Mouse (Mus musculus) embryonic fibroblast, embryonic 13.5 days (primary cell): Measurements from ENCODE around the gene Sirt4. TPM values are rescaled to one million over a fixed set of nuclear protein-coding genes. Genes with fewer than 3 reads are reported as not detected.

Experiments used
- H3K27ac ChIP-seq: 2 replicates; pipeline ENCODE4 v1.5.1; 2012; ENCODE audit warnings: low read length, control low read depth, inconsistent platforms; ENCODE audit not compliant: insufficient read depth
- H3K4me1 ChIP-seq: 2 replicates; pipeline ENCODE4 v1.6.1; 2011; ENCODE audit warnings: low read length; ENCODE audit not compliant: control insufficient read depth, insufficient read depth
- H3K4me3 ChIP-seq: 2 replicates; pipeline ENCODE4 v1.5.1; 2011; ENCODE audit warnings: mild to moderate bottlenecking, control low read depth, low read length; ENCODE audit not compliant: insufficient read depth
- CTCF ChIP-seq: IDR thresholded peaks from 2 replicates; pipeline ENCODE4 v1.5.1; 2011; ENCODE audit warnings: mild to moderate bottlenecking, control low read depth, low read length, moderate library complexity, borderline replicate concordance; ENCODE audit not compliant: insufficient read depth
- POLR2A ChIP-seq: IDR thresholded peaks from 2 replicates; pipeline ENCODE4 v1.6.1; 2011; ENCODE audit warnings: low read depth, mild to moderate bottlenecking, control low read depth, low read length, moderate library complexity
- polyA plus RNA-seq: library from polyadenylated mRNA; stranded (reverse); fragments of >200 nt; gene quantifications from 2 replicates; pipeline ENCODE4 v1.2.4, GENCODE M21; 2011; ENCODE audit warnings: low read depth; ENCODE audit not compliant: missing spikeins, insufficient read length

The Sirt4 gene
- polyA plus RNA-seq, 1 experiment: 18.5 TPM

DNA sequence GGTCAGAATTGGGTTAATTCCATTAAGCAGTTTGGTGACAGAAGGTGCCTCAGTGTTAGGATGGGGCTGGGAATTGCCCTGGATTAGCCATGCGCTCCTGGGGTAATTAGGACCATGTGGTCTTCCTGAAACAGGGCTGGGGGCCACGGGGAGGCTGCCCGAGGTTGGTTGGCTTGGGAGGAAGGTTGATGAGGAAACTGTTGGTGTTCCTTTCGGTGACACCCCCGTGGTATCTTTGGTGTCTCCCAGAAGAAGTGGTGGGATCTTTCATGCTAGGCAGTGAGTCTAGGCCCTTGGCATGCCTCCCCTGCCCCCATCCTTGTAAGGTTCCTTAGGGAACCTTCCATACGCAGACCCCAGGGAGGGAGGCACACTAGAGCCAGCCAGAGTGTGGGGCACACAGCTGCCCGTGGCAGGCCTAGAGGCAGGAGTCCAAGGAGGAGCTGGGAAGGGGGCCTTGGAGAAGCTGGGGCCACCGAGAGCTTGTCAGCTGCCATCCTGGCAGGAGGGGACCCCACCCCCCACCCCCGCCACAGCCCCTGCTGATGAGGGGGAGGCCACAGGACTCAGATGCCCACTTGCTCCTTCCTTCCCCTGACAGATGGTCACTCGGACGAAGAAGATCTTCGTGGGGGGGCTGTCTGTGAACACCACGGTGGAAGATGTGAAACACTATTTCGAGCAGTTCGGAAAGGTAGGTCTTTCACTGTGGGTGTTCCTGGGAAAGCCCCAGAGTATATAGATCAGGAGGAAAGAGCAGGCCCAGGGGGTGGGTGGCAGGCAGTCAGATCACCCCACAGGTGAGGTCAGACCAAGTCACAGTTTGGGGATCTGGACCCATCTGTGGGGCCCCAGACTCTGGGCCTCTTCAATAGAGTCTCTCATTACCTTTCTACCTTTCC, 49.4 kb downstream of the Sirt4 start:
- Histone ChIP-seq H3K4me1 (peaks cover 4% of the 10 kb centered on the region; the same call in 1 of the 2 replicates), H3K4me3 (no peak overlapping the region), H3K27ac (no peak overlapping the region)
- no peak for TF ChIP-seq CTCF
- no peak for TF ChIP-seq POLR2A

DNA sequence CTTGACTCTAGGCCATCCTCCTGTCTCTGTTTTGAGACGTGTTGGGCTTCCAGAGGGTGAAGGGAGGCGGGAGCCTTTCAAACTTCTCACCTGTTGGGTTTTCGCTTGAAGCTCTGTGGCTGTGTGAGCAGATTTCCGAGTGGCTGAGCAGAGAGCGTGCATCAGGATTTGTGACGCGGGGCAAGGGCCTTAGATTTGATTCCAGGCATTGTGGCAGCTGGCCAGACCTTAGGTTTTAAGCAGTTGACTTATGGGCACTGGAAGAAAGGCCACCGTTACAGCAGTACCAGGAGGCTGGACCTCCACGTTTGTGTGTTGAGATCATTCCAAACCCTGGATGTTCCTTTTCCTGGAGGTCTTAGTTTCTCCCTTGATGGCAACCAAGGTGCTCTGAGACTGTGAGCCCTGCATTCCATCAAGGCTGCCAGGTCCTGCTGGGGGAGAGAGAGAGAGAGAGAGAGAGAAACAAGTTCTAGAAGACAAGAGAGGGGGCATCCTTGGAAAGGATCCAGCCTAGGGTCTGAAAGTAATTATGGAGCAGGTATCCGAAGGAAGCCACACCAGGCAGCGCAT, 50.2 kb downstream of the Sirt4 start:
- H3K27ac ChIP-seq: no peak overlapping the region
- H3K4me3 ChIP-seq: no peak overlapping the region
- H3K4me1 ChIP-seq: peaks cover 4% of the 10 kb centered on the region; the same call in 1 of the 2 replicates
- no peak for TF ChIP-seq CTCF
- TF ChIP-seq POLR2A: no peak

DNA sequence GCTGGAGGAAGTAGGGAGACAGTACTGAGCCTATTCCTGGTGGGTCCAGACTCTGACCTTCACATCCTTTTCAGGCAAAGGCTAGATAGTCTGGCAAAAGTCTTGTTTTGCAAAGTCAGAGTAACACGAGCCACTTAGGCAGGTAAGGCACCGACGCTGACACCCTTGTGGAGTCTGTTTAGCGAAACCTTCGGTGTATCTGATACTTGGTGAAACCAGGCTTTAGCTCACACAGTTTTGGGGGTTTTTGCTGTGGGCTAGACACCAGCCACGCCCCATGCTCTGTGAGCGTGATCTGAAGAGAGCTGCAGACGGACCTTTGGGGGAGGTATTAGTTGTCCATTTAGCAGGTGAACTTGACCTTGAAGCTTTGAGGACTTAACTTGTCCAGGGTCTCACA, 51.3 kb downstream of the Sirt4 start:
- H3K4me1 ChIP-seq: peaks cover 4% of the 10 kb centered on the region; the same call in 1 of the 2 replicates

DNA sequence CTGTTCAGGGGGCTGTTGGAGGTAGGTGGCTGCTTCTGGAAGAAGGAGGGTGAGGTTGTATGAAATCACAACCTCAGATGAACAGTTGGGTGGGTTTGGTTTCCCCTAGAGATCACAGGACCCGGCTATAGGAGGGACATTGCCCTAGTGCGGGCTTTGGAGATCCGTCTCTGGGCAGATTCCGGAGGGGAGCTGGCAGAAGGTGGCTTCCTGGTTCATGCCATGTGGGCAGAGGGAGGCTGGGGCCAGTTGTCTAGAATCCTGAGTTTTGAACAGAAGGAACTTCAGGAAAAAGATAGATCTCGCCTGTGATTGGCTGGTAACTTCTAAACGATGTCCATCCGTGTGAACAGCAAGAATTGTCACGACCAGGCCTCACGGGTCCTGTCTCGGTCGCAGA, 52.1 kb downstream of the Sirt4 start:
- H3K4me1 ChIP-seq: peaks cover 4% of the 10 kb centered on the region; the same call in 1 of the 2 replicates
- TF ChIP-seq POLR2A (no peak), CTCF (no peak)
- no peak overlapping the region for H3K27ac ChIP-seq
- no peak overlapping the region for H3K4me3 ChIP-seq

More for the DNA sequence above, 51.3 kb downstream of the Sirt4 start:
- Histone ChIP-seq H3K4me3 (no peak overlapping the region), H3K27ac (no peak overlapping the region)
- TF ChIP-seq CTCF: no peak
- no peak for TF ChIP-seq POLR2A

DNA sequence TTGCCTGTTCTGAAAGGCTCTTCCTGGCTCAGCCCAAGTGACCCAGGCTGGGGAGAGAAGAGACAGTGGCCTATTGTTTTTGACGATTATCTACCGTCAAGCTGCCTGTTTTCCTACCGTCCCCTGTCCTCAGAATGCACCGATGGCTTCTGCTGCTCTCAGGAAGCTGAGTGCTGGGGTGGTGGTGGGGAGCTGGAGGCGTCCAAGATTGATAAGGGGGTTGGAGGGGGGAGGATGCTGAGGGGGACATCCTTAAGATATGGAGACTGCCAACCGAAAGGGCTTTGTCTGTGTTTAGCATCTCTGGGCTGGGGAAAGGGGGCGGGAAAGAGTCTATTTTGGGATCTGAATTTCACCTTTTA, 52.6 kb downstream of the Sirt4 start:
- Histone ChIP-seq H3K4me1 (peaks cover 4% of the 10 kb centered on the region; the same call in 1 of the 2 replicates), H3K27ac (no peak overlapping the region), H3K4me3 (no peak overlapping the region)
- TF ChIP-seq POLR2A (no peak), CTCF (no peak)

DNA sequence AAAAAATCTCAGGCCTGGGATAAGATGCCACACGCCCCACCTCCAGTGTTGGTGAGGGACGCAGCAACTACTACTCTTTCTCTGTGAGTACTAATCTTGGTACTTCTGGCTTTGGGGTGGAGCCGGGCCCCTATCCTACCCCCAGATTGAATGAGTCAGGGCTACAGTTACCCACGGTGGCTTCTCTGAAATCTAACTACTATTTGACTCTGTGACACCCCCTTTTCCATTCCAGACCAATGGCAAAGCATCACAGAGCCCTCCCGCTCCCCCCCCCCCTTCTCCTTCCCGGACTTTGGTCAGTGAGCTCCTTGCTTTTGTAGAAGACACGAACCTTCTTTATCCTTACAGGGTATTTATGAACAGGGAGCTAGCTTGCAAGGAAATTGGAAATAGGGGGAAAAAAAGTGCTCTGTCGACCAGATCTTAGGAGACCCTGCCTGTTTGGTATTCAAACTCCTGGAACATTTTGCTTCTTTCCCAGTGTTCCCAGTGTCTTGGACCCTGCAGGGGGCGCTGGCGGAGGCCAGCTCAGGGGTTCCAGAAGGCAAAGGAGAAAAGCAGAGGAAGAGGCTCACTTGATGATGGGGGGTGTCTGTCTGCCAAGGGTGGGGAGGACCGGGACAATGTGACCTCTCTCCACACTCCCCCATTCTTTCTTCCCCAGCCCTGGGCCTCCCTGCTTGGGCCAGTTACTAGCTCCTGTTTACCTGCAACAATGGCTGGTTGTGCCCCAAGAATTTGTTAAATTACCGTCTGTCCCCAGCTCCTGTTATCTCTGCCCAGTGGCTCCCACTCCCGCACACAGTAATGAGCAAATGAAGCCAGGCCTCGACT, 53.2 kb downstream of the Sirt4 start:
- Histone ChIP-seq H3K4me1 (peaks cover 4% of the 10 kb centered on the region; the same call in 1 of the 2 replicates), H3K4me3 (peak overlapping the region; percentile 26), H3K27ac (no peak overlapping the region)
- peak; percentile 4; the same call in 1 of the 2 replicates for TF ChIP-seq CTCF
- no peak for TF ChIP-seq POLR2A

DNA sequence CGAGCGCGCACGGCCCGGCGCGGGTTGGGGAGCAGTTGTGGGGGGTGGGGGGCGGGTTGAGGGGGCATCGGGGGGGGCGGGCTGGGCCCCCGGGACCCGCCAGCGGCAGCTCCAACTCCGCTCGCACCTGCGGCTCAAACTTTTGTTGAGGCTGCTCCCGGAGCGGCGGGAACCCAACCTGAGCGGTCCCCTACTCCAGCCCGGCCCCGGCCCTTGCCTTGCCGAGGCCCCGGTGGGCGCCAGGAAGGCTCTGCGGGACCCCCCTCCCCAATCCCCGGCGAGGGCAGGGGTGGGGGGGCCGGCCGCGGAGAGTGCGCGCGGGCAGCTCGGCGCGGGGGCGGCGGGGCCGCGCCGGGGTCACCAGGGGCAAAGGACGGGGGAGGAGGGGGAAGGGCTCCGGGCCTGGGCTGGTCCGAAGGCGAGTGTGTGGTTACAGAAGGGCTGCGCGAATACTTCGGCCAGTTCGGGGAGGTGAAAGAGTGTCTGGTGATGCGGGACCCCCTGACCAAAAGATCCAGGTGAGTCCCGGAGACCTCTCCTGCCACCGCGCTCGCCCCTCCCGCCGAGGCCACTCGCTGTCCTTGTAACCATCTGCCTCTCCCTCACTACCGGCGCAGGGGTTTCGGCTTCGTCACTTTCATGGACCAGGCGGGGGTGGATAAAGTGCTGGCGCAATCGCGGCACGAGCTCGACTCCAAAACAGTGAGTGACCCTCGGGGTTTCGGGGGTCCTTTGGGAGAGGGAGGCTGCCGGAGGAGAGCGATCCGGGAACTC, 54.2 kb downstream of the Sirt4 start:
- Histone ChIP-seq H3K4me1 (no peaks in the 10 kb centered on the region), H3K4me3 (peak overlapping the region; percentile 26), H3K27ac (no peak overlapping the region)
- TF ChIP-seq CTCF (no peak), POLR2A (no peak)

DNA sequence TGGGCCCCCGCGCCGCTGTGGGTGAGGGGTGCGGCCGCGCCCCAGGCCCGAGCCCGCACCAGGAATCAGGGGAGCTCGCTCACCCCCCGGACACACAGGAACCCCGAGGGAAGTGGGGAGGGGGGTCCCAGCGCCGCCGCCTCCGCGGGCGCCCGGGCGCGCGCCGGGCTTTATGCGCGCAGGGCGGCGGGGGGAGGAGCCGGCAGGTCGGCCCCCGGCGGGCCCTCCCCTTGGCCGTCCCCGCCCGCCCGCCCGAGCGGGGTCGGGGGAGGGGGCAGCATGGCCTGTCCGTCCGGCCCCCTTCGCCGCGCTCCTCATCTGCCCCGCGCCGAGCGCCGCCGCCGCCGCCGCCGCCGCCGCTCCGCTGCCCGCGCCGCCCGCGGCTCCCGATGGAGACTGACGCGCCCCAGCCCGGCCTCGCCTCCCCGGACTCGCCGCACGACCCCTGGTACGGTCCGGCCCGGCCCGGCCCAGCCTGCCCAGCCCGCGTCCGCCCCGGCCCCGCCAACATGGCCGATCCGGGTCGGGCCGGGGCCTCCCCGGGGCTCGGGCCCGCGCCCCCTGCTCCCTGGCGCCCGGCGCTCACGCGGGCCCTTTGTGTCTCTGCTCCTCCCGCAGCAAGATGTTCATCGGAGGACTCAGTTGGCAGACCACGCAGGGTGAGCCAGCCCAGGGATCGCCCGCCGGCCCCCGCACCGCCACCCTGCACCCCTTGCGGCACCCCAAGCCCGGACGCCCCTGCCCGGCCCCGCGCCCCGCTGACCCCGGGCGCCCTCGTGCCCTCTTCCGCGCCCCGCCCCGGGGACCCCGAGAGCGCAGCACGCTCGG, 55.0 kb downstream of the Sirt4 start, which contains the start of gene Msi1:
Gene Msi1 (plus strand): TSS at position 241 of the 828 bp plus-strand sequence.
- Histone ChIP-seq H3K4me1 (no peaks in the 10 kb centered on the region), H3K4me3 (peak within 1 kb of the TSS; percentile 62)
- TF ChIP-seq POLR2A (peak; percentile 47; the same call in 1 of the 2 replicates), CTCF (no peak)

More for the DNA sequence above, 55.0 kb downstream of the Sirt4 start, which contains the start of gene Msi1:
- no peak within 1 kb of the TSS for H3K27ac ChIP-seq
